Mouse (Mus musculus) heart, postnatal 0 days (tissue): Measurements from ENCODE around the gene Oas1d.
"Not testable (repeated sequence)": the region's sequence is repeated elsewhere in the genome, so short reads cannot be mapped to it uniquely, and the experiment has no call there.

ENCODE experiments used
- CTCF ChIP-seq: IDR thresholded peaks from 2 replicates; pipeline ENCODE4 v1.5.1; 2016; ENCODE audit warnings: antibody characterized with exemption, control low read depth, low read depth
- EP300 ChIP-seq: IDR thresholded peaks from 2 replicates; pipeline ENCODE4 v1.6.1; 2016; ENCODE audit warnings: antibody characterized with exemption, low read depth

GRCm38 (mm10) chr5:120888294-120888815, 26.0 kb upstream of the Oas1d start:
- not testable (repeated sequence) for TF ChIP-seq CTCF, EP300
